Mouse (Mus musculus) forebrain, embryonic 13.5 days (tissue): ENCODE measurements at regions not wholly inside any gene's neighbourhood (a gene's known extent, or its start where the extent isn't known, plus 50 kb on each side); places are given as distances from the start of the nearest gene placed in this dataset.

Experiments
- ATAC-seq: fragments of 200-750 bp; cut with Nextera tagmentation; 2 replicates; pipeline ENCODE4 v1.8.0; 2017
- H3K27ac ChIP-seq: fragments of 300-500 bp; sonication (generic); 2 replicates; pipeline ENCODE4 v1.5.1; 2015; ENCODE audit warnings: inconsistent platforms, mild to moderate bottlenecking, moderate library complexity
- H3K27me3 ChIP-seq: fragments of 300-500 bp; sonication (generic); 2 replicates; pipeline ENCODE4 v1.6.1; 2015; ENCODE audit warnings: mild to moderate bottlenecking, inconsistent platforms
- H3K36me3 ChIP-seq: fragments of 300-500 bp; sonication (generic); 2 replicates; pipeline ENCODE4 v1.6.1; 2015; ENCODE audit warnings: mild to moderate bottlenecking, inconsistent platforms; ENCODE audit not compliant: poor library complexity, severe bottlenecking
- H3K4me1 ChIP-seq: fragments of 300-500 bp; sonication (generic); 2 replicates; pipeline ENCODE4 v1.6.1; 2015; ENCODE audit warnings: inconsistent platforms
- H3K4me2 ChIP-seq: fragments of 300-500 bp; sonication (generic); 2 replicates; pipeline ENCODE4 v1.6.1; 2015; ENCODE audit warnings: inconsistent platforms, mild to moderate bottlenecking, moderate library complexity
- H3K4me3 ChIP-seq: fragments of 300-500 bp; sonication (generic); 2 replicates; pipeline ENCODE4 v1.5.1; 2015; ENCODE audit warnings: mild to moderate bottlenecking, inconsistent platforms
- H3K9ac ChIP-seq: fragments of 300-500 bp; sonication (generic); 2 replicates; pipeline ENCODE4 v1.6.1; 2015; ENCODE audit warnings: mild to moderate bottlenecking, inconsistent platforms
- H3K9me3 ChIP-seq: fragments of 300-500 bp; sonication (generic); replicated peaks from 2 replicates; pipeline ENCODE4 v1.6.1; 2016; ENCODE audit warnings: inconsistent platforms
- WGBS: fragments of 180-500 bp; shearing (Covaris S2); methylation state at CpG from one replicate; pipeline ENCODE4 v1.1.7; 2015; 5-methylcytosine and 5-hydroxymethylcytosine counted together

DNA sequence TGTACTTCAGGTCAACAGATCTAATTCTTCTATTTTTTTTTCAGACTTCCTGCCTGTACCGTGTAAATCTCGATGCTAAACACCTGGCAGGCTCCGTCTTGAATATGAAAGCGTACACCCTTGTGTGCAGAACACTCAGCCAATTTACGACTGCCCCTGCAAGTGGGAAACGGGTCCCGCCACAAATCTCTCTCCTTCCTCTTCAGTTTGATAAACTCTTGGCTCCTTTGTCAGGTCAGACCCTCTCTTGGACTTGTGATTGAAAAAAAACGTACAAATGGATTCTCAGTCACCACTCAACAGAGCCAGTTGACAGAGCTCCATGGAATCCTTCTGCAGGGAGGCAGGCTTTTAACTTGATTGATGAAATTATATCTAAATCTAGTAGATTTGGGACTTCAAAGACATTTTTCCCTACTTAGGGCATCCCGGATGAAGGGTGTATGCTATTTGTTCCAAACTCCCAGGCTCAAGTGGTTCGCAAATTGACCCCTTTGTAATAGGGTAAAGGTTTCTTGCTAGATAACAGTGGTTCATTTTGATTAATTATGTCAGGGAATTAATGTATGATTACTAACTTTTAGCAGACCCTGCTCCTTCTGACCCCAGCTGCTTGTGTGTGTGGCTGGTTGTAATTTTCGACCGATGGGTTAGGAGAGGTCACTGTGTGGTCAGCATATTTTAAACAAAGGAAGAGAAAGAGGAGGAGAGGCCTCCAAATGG lies 429.7 kb upstream of the Nr2f2 start:
- WGBS, result 75% methylated on average over 12 of the region's 12 CpGs
- Histone ChIP-seq H3K27ac (no peak overlapping the region), H3K9ac (no peak overlapping the region), H3K4me3 (no peak overlapping the region), H3K4me1 (no peaks in the 10 kb centered on the region), H3K27me3 (peaks cover 30% of the 10 kb centered on the region), H3K36me3 (no peaks in the 10 kb centered on the region), H3K4me2 (no peak overlapping the region), H3K9me3 (no peaks in the 10 kb centered on the region)
- ATAC-seq, result no peak

DNA sequence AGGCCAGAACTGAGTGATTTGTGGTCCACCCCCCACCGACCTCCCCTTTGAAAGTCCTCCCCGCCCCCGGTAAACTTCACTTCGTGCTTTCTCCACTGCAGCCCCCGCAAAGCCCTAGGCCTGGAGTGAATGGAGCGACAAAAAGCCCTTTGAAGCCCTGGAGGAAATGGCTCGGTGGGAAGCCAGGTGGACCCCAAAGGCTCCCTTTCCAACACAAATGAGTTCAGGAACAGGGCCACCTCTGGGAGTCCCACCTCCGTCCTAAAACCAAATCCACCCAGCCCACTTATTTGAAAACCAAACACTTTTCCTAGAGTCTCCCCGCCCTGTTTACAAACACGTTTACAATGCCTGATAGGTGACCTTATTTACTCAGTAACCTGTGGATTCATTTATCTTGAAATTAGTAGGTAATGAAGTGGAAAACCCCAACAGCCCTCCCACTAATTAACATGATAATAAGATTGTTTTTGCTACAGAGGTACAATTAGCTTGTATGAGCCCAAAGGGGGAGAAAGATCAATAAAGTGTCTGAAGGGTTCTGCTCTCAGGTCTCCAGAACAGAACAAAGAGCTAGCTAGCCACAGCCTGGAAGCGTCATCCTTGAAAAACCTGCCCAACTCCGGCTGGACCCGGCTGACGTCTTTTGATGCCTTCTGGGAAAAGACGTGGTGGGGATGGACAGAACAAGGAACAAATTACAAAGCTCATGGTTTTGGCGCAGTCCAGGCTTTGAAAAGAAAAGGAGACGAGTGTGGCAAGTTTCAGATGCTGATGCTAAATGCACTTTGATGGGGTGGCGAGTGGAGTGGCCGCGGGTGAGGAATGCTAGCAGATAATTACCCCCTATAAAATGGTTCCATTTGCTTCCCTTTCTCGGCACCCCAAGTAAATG lies 422.6 kb upstream of the Nr2f2 start:
- H3K36me3 ChIP-seq, result no peaks in the 10 kb centered on the region
- 2% methylated on average over 21 of the region's 21 CpGs for WGBS
- H3K4me2 ChIP-seq, result peak overlapping the region; percentile 44
- no peak overlapping the region for H3K27ac ChIP-seq
- H3K9me3 ChIP-seq, result no peaks in the 10 kb centered on the region
- H3K4me1 ChIP-seq, result peaks cover 13% of the 10 kb centered on the region
- ATAC-seq, result peak; percentile 65; the same call in 1 of the 2 replicates
- H3K9ac ChIP-seq, result no peak overlapping the region
- peaks cover 82% of the 10 kb centered on the region for H3K27me3 ChIP-seq
- no peak overlapping the region for H3K4me3 ChIP-seq

DNA sequence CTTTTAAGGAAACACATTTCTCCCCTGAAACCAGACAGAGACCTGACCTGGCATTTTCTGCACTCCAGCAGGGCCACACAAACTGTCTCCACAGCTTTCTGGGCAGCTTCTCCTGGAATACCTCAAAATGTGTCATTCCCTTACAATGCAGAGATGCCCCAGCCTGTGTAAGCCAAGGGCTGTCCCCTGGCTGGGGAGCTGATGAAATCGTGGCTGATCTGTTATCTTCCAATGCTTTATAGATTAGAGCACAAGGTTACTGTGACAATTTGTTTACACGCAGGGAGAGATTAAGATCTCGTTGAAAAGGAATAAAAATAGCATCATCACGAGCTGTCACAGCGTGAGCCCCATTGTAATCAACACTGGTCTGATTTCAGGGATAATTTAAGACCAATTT lies 421.4 kb upstream of the Nr2f2 start:
- Histone ChIP-seq H3K9me3 (no peaks in the 10 kb centered on the region), H3K4me2 (no peak overlapping the region), H3K27me3 (peaks cover 75% of the 10 kb centered on the region), H3K27ac (no peak overlapping the region), H3K4me1 (peaks cover 13% of the 10 kb centered on the region), H3K4me3 (no peak overlapping the region), H3K9ac (no peak overlapping the region), H3K36me3 (no peaks in the 10 kb centered on the region)
- ATAC-seq, result no peak
- 4% methylated on average over 5 of the region's 5 CpGs for WGBS

DNA sequence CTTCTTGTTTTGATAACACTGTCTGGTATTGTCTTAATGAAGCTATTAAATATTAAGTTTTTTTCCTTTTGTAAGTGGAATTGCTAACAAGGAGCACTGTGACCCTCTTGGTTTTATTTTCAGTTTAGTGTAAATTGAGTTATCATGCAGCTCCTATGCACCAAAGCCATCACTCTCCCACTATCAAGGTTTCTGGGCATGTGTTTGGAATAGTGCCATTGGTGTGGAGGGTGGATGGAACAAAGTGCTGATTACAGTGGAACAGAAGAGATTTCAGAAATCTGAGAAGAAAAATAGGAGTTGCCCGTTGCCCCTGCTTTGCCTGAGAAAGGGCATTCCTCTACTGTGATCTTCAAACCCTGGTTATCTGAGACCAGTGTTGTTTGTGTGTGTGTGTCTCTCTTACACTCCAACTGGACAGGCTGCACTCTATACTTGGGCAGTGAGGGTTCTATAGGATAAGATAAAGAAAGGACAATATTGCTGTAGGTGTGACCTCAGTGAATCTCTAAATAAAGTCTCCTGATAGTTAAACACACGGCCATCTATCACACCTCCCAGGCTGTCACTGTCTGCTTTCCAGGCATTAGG lies 414.3 kb upstream of the Nr2f2 start:
- H3K4me1 ChIP-seq, result no peaks in the 10 kb centered on the region
- H3K9me3 ChIP-seq, result no peaks in the 10 kb centered on the region
- 81% methylated on average over 2 of the region's 2 CpGs for WGBS
- no peak overlapping the region for H3K4me2 ChIP-seq
- no peak overlapping the region for H3K9ac ChIP-seq
- no peak for ATAC-seq
- no peak overlapping the region for H3K4me3 ChIP-seq
- peaks cover 22% of the 10 kb centered on the region for H3K27me3 ChIP-seq
- H3K36me3 ChIP-seq, result no peaks in the 10 kb centered on the region
- no peak overlapping the region for H3K27ac ChIP-seq

DNA sequence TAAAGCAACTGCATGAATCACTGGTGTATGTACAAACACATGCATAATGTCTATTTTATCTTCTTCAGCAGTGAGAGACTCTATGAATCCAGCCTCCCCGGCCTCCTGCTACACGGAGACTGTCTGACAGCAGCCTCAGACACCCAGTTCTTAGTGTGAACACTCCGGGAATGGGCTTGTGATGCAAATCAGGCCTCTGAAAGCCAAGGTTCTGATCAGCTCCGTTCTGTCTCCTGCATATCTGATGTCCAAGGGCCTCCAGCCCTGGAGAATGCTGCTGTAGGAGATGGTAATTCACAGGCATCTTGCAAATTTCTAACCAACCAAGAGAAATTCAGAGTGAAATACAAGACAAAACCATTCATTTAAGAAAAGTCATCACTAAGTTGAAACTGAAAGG lies 411.2 kb upstream of the Nr2f2 start:
- no peak overlapping the region for H3K9ac ChIP-seq
- peaks cover 5% of the 10 kb centered on the region; the same call in 1 of the 2 replicates for H3K27me3 ChIP-seq
- no peak overlapping the region for H3K4me3 ChIP-seq
- H3K27ac ChIP-seq, result no peak overlapping the region
- no peaks in the 10 kb centered on the region for H3K4me1 ChIP-seq
- no peaks in the 10 kb centered on the region for H3K36me3 ChIP-seq
- WGBS, result 16% methylated on average over 4 of the region's 4 CpGs
- no peak overlapping the region for H3K4me2 ChIP-seq
- ATAC-seq, result peak; percentile 36; the same call in 1 of the 2 replicates
- no peaks in the 10 kb centered on the region for H3K9me3 ChIP-seq

DNA sequence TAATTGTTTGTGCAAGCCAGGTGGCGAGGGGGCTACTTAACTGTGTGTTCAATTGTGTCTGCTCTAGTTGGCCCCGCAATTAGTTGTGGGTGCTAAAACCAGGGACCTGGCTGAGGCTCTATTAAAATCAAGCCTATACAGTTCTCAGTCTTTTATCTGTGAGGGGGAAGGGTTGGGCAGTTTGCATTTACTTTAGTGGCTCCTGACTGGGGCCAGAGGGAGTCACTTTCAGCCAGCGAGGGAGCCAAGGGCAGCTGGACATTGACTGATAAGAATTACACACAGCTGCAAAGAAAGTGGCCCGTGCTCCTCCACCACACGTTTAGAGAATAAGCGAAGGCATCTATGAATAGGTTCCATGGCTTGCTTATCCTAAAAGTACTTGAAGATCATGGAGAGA lies 403.1 kb upstream of the Nr2f2 start:
- H3K27me3 ChIP-seq, result no peaks in the 10 kb centered on the region
- WGBS, result 77% methylated on average over 6 of the region's 6 CpGs
- H3K9ac ChIP-seq, result no peak overlapping the region
- no peak overlapping the region for H3K27ac ChIP-seq
- H3K4me3 ChIP-seq, result no peak overlapping the region
- no peak for ATAC-seq
- H3K36me3 ChIP-seq, result no peaks in the 10 kb centered on the region
- no peak overlapping the region for H3K4me2 ChIP-seq
- no peaks in the 10 kb centered on the region for H3K9me3 ChIP-seq
- H3K4me1 ChIP-seq, result no peaks in the 10 kb centered on the region

DNA sequence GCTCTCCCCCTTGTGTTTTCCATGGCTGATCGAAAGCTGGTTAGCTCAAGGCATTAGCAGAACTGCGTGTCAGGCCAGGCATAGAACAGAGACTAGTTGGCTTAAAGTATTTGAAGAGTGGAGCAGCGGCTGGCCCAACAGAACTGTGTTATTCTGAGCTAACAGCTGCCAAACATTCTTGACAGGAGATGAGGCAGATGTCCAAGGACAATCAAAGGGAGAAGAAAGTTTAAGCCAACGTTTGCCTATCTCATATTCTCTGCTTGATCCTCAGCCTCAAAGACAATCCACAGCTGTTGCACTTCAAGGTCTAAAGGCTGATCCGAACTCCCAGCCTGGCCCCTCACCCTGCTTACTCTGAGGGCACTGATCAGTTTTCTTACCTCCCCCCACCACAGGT lies 401.2 kb upstream of the Nr2f2 start:
- Histone ChIP-seq H3K4me1 (no peaks in the 10 kb centered on the region), H3K9ac (no peak overlapping the region), H3K36me3 (no peaks in the 10 kb centered on the region), H3K27ac (no peak overlapping the region), H3K4me2 (no peak overlapping the region), H3K4me3 (no peak overlapping the region), H3K9me3 (no peaks in the 10 kb centered on the region), H3K27me3 (no peaks in the 10 kb centered on the region)
- ATAC-seq, result no peak
- WGBS, result 56% methylated on average over 5 of the region's 5 CpGs

DNA sequence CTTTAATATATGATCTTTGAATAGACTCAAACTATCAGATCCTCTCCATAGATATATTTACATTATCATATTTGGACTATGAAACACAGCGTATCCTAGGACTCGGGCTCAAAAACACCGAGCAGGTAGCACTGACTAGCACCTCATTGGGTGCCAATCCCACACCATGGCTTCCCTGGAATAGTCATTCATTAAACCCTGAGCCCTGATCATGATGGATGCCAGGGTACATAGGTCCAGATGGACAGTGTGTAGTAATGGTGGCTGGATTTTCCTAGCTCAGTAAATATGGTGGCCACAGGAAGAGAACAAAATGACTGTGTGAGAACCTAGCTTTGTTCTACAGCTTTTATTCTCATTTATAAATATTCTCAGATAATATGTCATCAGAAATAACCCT lies 390.1 kb upstream of the Nr2f2 start:
- no peak for ATAC-seq
- H3K4me2 ChIP-seq, result no peak overlapping the region

DNA sequence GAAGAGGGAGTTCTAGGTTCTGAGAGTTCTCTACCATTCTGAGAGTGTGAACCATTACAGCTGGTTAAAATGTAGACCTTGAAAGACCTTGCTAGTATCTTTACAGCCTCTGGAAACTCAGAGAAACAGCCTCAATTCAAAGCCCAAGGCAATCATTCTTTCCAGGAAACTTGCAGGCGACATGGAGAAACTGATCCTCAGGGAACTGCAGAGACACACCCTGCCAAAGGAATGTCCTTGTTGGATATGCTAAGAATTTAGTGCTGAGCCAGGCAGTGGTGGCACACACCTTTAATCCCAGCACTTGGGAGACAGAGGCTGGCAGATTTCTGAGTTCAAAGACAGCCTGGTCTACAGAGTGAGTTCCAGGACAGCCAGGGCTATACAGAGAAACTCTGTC lies 388.3 kb upstream of the Nr2f2 start:
- WGBS, result 94% methylated on average over 1 of the region's 1 CpGs
- Histone ChIP-seq H3K4me2 (no peak overlapping the region), H3K9ac (no peak overlapping the region), H3K27me3 (no peaks in the 10 kb centered on the region), H3K27ac (no peak overlapping the region), H3K36me3 (no peaks in the 10 kb centered on the region), H3K4me1 (no peaks in the 10 kb centered on the region), H3K4me3 (no peak overlapping the region), H3K9me3 (no peaks in the 10 kb centered on the region)
- ATAC-seq, result no peak

More for the DNA sequence above, 390.1 kb upstream of the Nr2f2 start:
- WGBS, result 96% methylated on average over 3 of the region's 3 CpGs
- Histone ChIP-seq H3K9me3 (no peaks in the 10 kb centered on the region), H3K27me3 (no peaks in the 10 kb centered on the region), H3K4me1 (no peaks in the 10 kb centered on the region), H3K4me3 (no peak overlapping the region), H3K9ac (no peak overlapping the region), H3K36me3 (no peaks in the 10 kb centered on the region), H3K27ac (no peak overlapping the region)

DNA sequence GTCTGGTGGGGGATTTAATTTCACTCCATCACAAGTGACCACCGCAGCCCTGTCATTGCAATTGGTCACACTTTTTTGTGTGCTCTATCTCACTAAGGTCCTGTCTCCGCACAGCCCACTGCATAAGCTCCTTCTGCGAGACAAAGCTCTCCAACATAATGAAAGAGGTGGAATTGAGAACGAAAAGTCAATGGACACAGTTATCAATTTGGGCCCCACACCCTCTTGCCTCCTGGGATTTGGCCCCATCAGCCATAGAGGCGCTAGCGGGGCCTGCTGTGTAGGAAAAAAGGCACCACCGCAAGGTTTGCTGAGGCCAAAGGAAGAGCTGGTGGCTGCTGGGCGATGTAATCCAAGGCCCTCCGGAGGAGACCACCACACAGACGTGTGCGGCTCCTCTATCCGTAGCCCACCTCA lies 386.3 kb upstream of the Nr2f2 start:
- Histone ChIP-seq H3K27me3 (no peaks in the 10 kb centered on the region), H3K36me3 (no peaks in the 10 kb centered on the region), H3K27ac (no peak overlapping the region), H3K9ac (no peak overlapping the region), H3K4me2 (no peak overlapping the region), H3K4me3 (no peak overlapping the region), H3K9me3 (no peaks in the 10 kb centered on the region), H3K4me1 (no peaks in the 10 kb centered on the region)
- 81% methylated on average over 12 of the region's 12 CpGs for WGBS
- ATAC-seq, result no peak

DNA sequence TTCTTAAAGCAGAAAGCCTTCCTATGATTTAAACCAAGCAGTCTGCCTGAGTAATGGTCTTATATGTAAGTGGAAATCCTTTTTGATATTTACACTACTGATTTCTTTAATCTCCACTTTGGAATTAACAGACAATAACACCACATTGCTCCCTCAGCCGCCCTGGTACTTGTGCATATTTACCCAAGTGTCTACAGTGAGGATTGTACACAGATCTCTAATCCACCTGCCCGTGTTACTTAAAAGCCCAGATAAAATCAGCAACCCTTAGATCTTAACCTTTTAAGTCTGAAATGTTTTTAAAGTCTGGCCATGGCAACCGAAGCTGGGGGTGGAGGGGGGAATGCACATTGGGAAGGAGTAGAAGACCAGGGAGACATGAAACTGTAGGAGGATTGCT lies 382.3 kb upstream of the Nr2f2 start:
- Histone ChIP-seq H3K4me1 (no peaks in the 10 kb centered on the region), H3K4me2 (no peak overlapping the region), H3K27ac (no peak overlapping the region), H3K36me3 (no peaks in the 10 kb centered on the region), H3K9me3 (no peaks in the 10 kb centered on the region), H3K9ac (no peak overlapping the region), H3K27me3 (no peaks in the 10 kb centered on the region), H3K4me3 (no peak overlapping the region)
- 67% methylated on average over 3 of the region's 3 CpGs for WGBS
- ATAC-seq, result no peak

DNA sequence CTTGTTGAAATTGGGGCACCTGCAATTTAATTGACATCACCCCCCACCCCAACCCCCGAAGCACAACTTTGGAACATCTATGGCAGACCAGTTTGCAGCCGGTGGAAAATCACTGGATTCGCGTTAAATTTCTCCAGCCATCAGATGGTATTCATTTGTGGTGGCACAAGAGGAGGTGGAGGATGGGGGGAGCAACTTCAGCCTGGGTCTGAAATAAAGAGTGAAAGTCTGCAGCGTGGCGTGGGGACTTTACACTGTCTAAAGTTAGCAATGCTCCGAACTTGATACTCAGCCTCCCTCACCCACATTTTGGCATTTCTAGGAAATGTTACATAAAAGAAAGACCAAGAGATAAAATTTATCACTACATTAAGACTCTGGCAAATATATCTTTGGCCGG lies 381.8 kb upstream of the Nr2f2 start:
- no peaks in the 10 kb centered on the region for H3K27me3 ChIP-seq

More for the DNA sequence above, 381.8 kb upstream of the Nr2f2 start:
- Histone ChIP-seq H3K4me1 (no peaks in the 10 kb centered on the region), H3K9ac (no peak overlapping the region), H3K4me2 (no peak overlapping the region), H3K9me3 (no peaks in the 10 kb centered on the region), H3K4me3 (no peak overlapping the region), H3K27ac (no peak overlapping the region), H3K36me3 (no peaks in the 10 kb centered on the region)
- ATAC-seq, result no peak
- 91% methylated on average over 8 of the region's 8 CpGs for WGBS
